Mouse (Mus musculus) intestine, embryonic 14.5 days (tissue): Measurements from ENCODE around the gene Uqcrq. TPM values are rescaled to one million over a fixed set of nuclear protein-coding genes. Genes with fewer than 3 reads are reported as not detected.

Experiments used
- ATAC-seq: fragments of 200-750 bp; cut with Nextera tagmentation; replicated peaks from 2 replicates; pipeline ENCODE4 v1.8.0; 2017; ENCODE audit warnings: low read depth, moderate number of reproducible peaks, moderate TSS enrichment, moderate library complexity; ENCODE audit not compliant: low FRiP score, low TSS enrichment
- DNase-seq: peaks from one replicate; pipeline ENCODE4 v3.0.0-alpha.2; 2018; ENCODE audit warnings: low spot score
- H3K27ac ChIP-seq: fragments of 300-500 bp; sonication (generic); 2 replicates; pipeline ENCODE4 v1.5.1; 2014; ENCODE audit warnings: low read depth, mild to moderate bottlenecking, control low read depth
- H3K27me3 ChIP-seq: fragments of 300-500 bp; sonication (generic); replicated peaks from 2 replicates; pipeline ENCODE4 v1.6.1; 2014; ENCODE audit warnings: low read length, control low read depth; ENCODE audit not compliant: control insufficient read depth, insufficient read depth
- H3K36me3 ChIP-seq: fragments of 300-500 bp; sonication (generic); 2 replicates; pipeline ENCODE4 v1.6.1; 2014; ENCODE audit warnings: low read length, control low read depth; ENCODE audit not compliant: control insufficient read depth, insufficient read depth
- H3K4me1 ChIP-seq: fragments of 300-500 bp; sonication (generic); replicated peaks from 2 replicates; pipeline ENCODE4 v1.6.1; 2014; ENCODE audit warnings: low read length, control low read depth, mixed read lengths; ENCODE audit not compliant: control insufficient read depth, insufficient read depth
- H3K4me2 ChIP-seq: fragments of 300-500 bp; sonication (generic); 2 replicates; pipeline ENCODE4 v1.6.1; 2014; ENCODE audit warnings: low read length
- H3K4me3 ChIP-seq: fragments of 300-500 bp; sonication (generic); 2 replicates; pipeline ENCODE4 v1.5.1; 2014; ENCODE audit warnings: low read depth, low read length, control low read depth, mixed read lengths
- H3K9ac ChIP-seq: fragments of 300-500 bp; sonication (generic); 2 replicates; pipeline ENCODE4 v1.6.1; 2014; ENCODE audit warnings: mild to moderate bottlenecking, low read length
- H3K9me3 ChIP-seq: fragments of 300-500 bp; sonication (generic); 2 replicates; pipeline ENCODE4 v1.6.1; 2016; ENCODE audit warnings: low read length, control low read depth; ENCODE audit not compliant: control insufficient read depth
- WGBS: fragments of 180-500 bp; shearing (Covaris S2); extraction: QIAGEN DNeasy Blood & Tissue Kit; methylation state at CpG from one replicate; pipeline ENCODE4 v1.1.7; 2014; 5-methylcytosine and 5-hydroxymethylcytosine counted together
- polyA plus RNA-seq: library from polyadenylated mRNA; unstranded; fragments of >200 nt; fragmentation: Nextera tagmentation; extraction: Ambion mirVana; gene quantifications from 2 replicates; pipeline ENCODE4 v1.2.1, GENCODE M21; 2014

The Uqcrq gene
- polyA plus RNA-seq, 1 experiment from 2014 or later, result 717 TPM

DNA sequence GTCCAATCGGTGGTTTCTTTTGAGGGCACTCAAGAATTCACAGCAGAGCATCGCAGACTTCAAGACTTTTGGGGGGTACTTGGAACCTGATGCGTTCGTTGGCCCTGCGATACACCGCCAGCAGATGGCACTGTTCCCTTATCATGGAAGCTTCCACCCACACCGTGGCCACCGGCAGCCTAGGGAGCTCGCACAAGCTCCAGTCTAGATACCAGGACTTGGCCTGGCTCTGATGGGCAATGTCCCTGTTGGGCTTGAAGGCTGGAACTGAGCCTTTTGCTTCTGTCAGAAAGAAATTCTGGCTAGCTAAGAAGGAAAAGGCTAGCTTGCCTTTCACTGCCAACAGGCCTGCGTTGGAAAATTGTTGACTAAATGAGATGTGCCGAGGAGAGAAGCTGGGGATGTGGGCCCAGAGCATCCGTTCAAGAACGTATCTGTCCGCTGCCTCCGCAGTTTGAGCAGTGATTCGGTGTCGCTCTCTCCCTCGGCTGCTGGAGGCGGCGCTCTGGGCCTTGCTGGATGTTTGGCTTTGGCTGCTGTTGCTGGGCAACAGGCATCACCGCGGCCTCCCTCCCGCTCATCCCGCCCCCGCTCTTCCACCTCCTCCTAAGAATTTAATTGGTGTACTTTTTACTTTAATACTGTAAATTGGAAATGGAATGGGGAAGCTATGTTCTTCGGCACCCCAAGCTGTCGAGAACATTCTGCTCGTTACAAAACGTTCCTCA, 39.5 kb upstream of the Uqcrq start, which contains the start of gene Gm9837:
Gene Gm9837, minus strand, starts transcription at position 512 of the 728 bp plus-strand sequence.
- Histone ChIP-seq H3K27ac (no peak within 1 kb of the TSS), H3K4me3 (0 out of 2 replicates have a peak within 1 kb of the TSS, but pooled peaks have one; percentile 10), H3K9ac (no peak within 1 kb of the TSS), H3K27me3 (peaks cover 40% of the 10 kb centered on the region), H3K36me3 (no peaks in the 10 kb centered on the region), H3K9me3 (no peaks in the 10 kb centered on the region), H3K4me2 (peak within 1 kb of the TSS; percentile 44), H3K4me1 (peaks cover 4% of the 10 kb centered on the region; the same call in 1 of the 2 replicates)
- DNase-seq (peak; percentile 93), ATAC-seq (peak; percentile 77)
- WGBS, result 3% methylated on average over 29 of the region's 29 CpGs

DNA sequence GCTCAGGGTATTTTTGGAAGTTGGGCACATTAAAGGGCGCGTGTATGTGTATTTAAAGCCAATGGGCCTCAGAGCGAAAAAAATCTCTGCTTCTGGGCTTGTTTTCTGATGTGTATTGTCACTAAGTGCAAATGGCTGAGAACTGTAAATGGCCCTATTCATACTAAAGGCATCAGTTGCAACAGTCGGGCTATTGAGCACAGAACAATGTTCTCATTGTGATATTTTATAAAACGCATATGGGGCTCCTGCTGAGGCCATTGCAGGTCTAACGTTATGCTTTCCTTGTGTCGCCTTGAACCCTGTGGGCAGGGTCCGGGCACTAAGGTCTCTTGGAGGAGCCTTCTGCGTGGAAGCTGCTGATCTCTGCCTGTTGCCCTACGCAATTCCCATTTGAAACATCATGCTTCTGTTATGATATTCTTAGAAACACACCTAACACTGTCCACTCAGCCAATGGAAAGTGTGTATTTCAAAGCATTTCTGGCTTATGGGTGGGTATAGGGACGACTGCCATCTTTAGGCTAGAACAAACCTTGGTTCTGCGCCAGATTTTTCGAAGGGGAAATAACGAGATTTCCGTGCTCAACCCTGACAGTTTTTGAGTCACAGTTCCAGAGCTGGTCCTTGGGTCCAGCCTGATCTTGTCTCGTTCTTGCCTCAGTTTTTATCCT, 38.8 kb upstream of the Uqcrq start:
- peak overlapping the region; percentile 44 for H3K4me2 ChIP-seq
- 42% methylated on average over 16 of the region's 16 CpGs for whole genome bisulfite sequencing
- H3K9ac ChIP-seq, result no peak overlapping the region
- peaks cover 41% of the 10 kb centered on the region for H3K27me3 ChIP-seq
- no peak for DNase-seq
- no peak overlapping the region for H3K27ac ChIP-seq
- H3K36me3 ChIP-seq, result no peaks in the 10 kb centered on the region
- peaks cover 4% of the 10 kb centered on the region; the same call in 1 of the 2 replicates for H3K4me1 ChIP-seq
- no peaks in the 10 kb centered on the region for H3K9me3 ChIP-seq
- no peak; the same call in 1 of the 2 replicates for ATAC-seq
- no peak overlapping the region for H3K4me3 ChIP-seq

DNA sequence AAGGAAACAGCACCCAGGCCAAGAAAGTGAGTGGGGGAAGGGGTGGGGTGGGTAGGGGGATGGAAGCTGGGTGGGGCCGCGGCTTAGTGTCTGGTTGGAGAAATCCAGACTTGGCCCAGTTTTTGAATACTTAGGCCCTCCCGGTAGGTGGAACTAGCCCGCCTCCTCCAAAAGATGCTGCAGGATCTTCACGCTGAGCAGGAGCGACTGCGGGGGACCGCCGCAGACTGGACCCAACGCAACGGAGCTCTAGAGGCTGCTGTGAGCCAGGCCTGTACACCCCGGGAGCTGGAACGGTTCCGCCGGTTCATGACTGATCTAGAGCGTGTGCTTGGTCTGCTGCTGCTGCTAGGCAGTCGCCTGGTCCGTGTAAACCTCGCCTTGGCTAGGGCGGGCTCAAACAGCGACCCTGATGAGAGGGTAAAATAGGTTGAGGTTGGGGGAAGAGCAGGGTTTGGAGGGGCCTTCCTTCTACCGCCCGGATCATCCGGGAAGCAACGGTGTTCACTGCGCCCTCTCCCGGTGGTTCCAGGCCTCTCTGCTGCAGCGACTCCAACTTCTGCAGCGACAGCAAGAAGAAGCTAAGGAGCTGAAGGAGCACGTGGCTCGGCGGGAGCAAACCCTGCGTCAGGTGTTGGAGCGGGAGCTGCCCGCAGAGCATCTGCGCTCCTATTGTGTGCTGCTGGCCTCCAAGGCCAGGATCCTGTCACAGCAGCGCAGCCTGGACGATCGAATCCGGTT, 35.8 kb upstream of the Uqcrq start:
- 9% methylated on average over 40 of the region's 40 CpGs for WGBS
- peak; percentile 24; the same call in 1 of the 2 replicates for ATAC-seq
- no peaks in the 10 kb centered on the region for H3K36me3 ChIP-seq
- H3K27ac ChIP-seq, result no peak overlapping the region
- peaks cover 4% of the 10 kb centered on the region; the same call in 1 of the 2 replicates for H3K4me1 ChIP-seq
- H3K9me3 ChIP-seq, result no peaks in the 10 kb centered on the region
- H3K4me2 ChIP-seq, result peak overlapping the region; percentile 55
- H3K4me3 ChIP-seq, result peak overlapping the region; percentile 32
- no peak overlapping the region for H3K9ac ChIP-seq
- H3K27me3 ChIP-seq, result peaks cover 65% of the 10 kb centered on the region
- peak; percentile 91 for DNase-seq

- Histone ChIP-seq H3K27ac (no peak overlapping the region), H3K9me3 (no peaks in the 10 kb centered on the region), H3K4me2 (peak overlapping the region; percentile 89), H3K9ac (peak overlapping the region; percentile 29), H3K36me3 (no peaks in the 10 kb centered on the region), H3K4me1 (0 out of 2 replicates have a peak, but pooled peaks cover 4% of the 10 kb centered on the region), H3K27me3 (peaks cover 53% of the 10 kb centered on the region), H3K4me3 (peak overlapping the region; percentile 40)
- ATAC-seq (no peak), DNase-seq (peak; percentile 78)
- 7% methylated on average over 55 of the region's 55 CpGs for WGBS
Observed at GRCm38 (mm10) chr11:53463551-53464424, 33.2 kb upstream of the Uqcrq start.

DNA sequence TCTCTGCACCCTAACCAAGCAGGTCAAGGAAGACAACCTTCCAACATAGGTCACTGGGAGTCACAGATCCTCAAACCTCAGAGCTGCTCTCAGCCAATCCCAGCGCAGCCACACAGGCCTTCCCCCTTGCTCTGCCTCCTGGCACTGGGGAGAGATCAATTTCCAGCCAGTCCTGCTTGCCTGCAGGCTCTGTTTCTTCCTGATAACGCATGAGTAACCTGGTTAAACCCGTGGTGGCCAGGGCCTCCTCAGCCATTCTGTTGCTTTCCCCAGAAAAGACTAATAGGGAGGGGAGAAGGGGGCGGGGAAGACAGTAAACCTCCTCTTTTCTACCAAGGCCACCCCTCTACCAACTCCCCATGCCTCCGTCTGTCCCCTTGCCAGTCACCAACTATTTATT, 31.1 kb upstream of the Uqcrq start:
- no peak overlapping the region for H3K27ac ChIP-seq
- H3K4me1 ChIP-seq, result 0 out of 2 replicates have a peak, but pooled peaks cover 2% of the 10 kb centered on the region
- ATAC-seq, result no peak
- 27% methylated on average over 5 of the region's 5 CpGs for WGBS
- no peak overlapping the region for H3K4me3 ChIP-seq
- no peak for DNase-seq
- H3K36me3 ChIP-seq, result no peaks in the 10 kb centered on the region
- no peak overlapping the region for H3K9ac ChIP-seq
- H3K27me3 ChIP-seq, result peaks cover 60% of the 10 kb centered on the region
- H3K4me2 ChIP-seq, result no peak overlapping the region
- no peaks in the 10 kb centered on the region for H3K9me3 ChIP-seq

- no peak overlapping the region for H3K27ac ChIP-seq
- H3K4me2 ChIP-seq, result no peak overlapping the region
Observed at GRCm38 (mm10) chr11:53460192-53460591, 29.6 kb upstream of the Uqcrq start.

DNA sequence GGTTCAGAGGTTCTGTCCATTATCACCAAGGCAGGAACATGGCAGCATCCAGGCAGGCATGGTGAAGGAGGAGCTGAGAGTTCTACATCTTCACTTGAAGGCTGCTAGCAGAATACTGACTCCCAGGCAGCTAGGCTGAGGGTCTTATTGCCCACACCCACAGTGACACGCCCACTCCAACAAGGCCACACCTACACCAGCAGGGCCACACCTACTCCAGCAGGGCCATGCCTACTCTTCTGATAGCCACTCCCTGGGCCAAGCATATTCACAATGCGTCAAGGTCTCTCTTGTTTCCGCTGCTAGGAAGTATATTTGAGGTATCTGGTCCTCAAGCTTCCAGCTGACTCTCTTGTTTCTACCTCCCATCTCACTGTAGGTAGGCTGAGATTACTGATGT, 28.4 kb upstream of the Uqcrq start:
- H3K36me3 ChIP-seq, result no peaks in the 10 kb centered on the region
- 58% methylated on average over 3 of the region's 3 CpGs for WGBS
- H3K9ac ChIP-seq, result no peak overlapping the region
- H3K27me3 ChIP-seq, result peaks cover 38% of the 10 kb centered on the region
- no peak overlapping the region for H3K4me3 ChIP-seq
- no peak overlapping the region for H3K4me2 ChIP-seq
- H3K4me1 ChIP-seq, result no peaks in the 10 kb centered on the region
- ATAC-seq (no peak), DNase-seq (no peak)
- no peak overlapping the region for H3K27ac ChIP-seq
- H3K9me3 ChIP-seq, result no peaks in the 10 kb centered on the region

More at GRCm38 (mm10) chr11:53460192-53460591, 29.6 kb upstream of the Uqcrq start:
- no peak for DNase-seq
- Histone ChIP-seq H3K36me3 (no peaks in the 10 kb centered on the region), H3K4me3 (no peak overlapping the region), H3K4me1 (no peaks in the 10 kb centered on the region), H3K9me3 (no peaks in the 10 kb centered on the region), H3K9ac (no peak overlapping the region), H3K27me3 (peaks cover 50% of the 10 kb centered on the region)
- WGBS, result 78% methylated on average over 3 of the region's 3 CpGs
- ATAC-seq, result no peak
